ENCODE assay signal across 8 mouse cellular contexts in the genomic region with DNA sequence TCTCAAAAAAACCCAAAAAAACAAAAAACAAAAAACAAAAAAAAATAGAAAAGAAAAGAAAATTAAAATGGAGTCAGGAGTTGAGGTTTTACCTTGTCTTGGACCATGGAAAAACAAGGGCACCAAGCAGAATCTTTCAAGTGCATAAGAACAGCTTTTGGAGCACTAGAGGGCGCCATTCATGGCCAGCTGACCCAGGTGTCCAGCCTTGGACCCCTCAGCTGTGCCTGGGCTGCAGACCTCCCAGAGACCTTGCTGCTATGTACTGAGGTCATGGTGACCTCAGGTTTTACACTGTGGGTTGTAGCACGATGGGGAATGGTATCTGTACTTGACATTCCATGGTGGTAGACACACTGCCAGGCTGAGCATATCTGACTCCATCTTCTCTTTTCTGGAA. TPM values are rescaled to one million over a fixed set of nuclear protein-coding genes. Genes with fewer than 3 reads are reported as not detected.
DNase-seq lines count a peak whose midpoint lies in the region; ATAC-seq and TF ChIP-seq lines count a peak whose summit lies in the region.

No protein-coding gene starts in this region.

- peak; percentile 55 for ATAC-seq in heart, postnatal 0 days (ENCODE audit: insufficient read depth, low read depth)

- H3K27ac ChIP-seq in heart, postnatal 0 days (ENCODE audit: low read depth) = no peak overlapping the region
- H3K27ac ChIP-seq in embryonic facial prominence, embryonic 10.5 days (replicated peaks) = no peak overlapping the region

- H3K36me3 ChIP-seq in heart, postnatal 0 days (replicated peaks; ENCODE audit: control insufficient read depth, insufficient read depth, low read length) = peaks cover 68% of the 10 kb centered on the region
- H3K36me3 ChIP-seq in embryonic facial prominence, embryonic 10.5 days (replicated peaks) = peaks cover 99% of the 10 kb centered on the region

- no peak overlapping the region for H3K9ac ChIP-seq in heart, postnatal 0 days (replicated peaks; ENCODE audit: low read depth, low read length)

- no peak overlapping the region for H3K4me3 ChIP-seq in heart, postnatal 0 days (ENCODE audit: low read depth, low read length)
- H3K4me3 ChIP-seq in embryonic facial prominence, embryonic 10.5 days = no peak overlapping the region

- WGBS in heart, postnatal 0 days = 20% methylated on average over 2 of the region's 2 CpGs
- WGBS in embryonic facial prominence, embryonic 10.5 days = 54% methylated on average over 2 of the region's 2 CpGs

- no peaks in the 10 kb centered on the region for H3K9me3 ChIP-seq in heart, postnatal 0 days (replicated peaks; ENCODE audit: control insufficient read depth, low read length)
- no peaks in the 10 kb centered on the region for H3K9me3 ChIP-seq in embryonic facial prominence, embryonic 10.5 days

- H3K4me1 ChIP-seq in heart, postnatal 0 days (ENCODE audit: control insufficient read depth, insufficient read depth) = no peaks in the 10 kb centered on the region
- no peaks in the 10 kb centered on the region for H3K4me1 ChIP-seq in embryonic facial prominence, embryonic 10.5 days

- TF ChIP-seq EP300 in heart, postnatal 0 days (IDR thresholded peaks at IDR 0.05; ENCODE audit: low read depth) = no peak

- intact Hi-C loops in heart, postnatal 25 days (cut with DNase I) = loop anchor here (5.0 kb wide), 1 partner anchor 115 kb away; no protein-coding TSS in a partner anchor

- TF ChIP-seq CTCF in heart, postnatal 0 days (IDR thresholded peaks at IDR 0.05; ENCODE audit: low read depth) = peak; percentile 45

- H3K4me2 ChIP-seq in heart, postnatal 0 days (ENCODE audit: low read depth, low read length) = no peak overlapping the region

- peak; percentile 21 for DNase-seq in heart, postnatal 0 days (ENCODE audit: low spot score)
- no peak for DNase-seq in heart, postnatal 25 days (ENCODE audit: low spot score)
- DNase-seq in urinary bladder, postnatal 14 days (ENCODE audit: low spot score) = peak; percentile 31
- no peak for DNase-seq in urinary bladder, postnatal 36 days (ENCODE audit: low spot score in 2 of 2)
- DNase-seq in embryonic facial prominence, embryonic 10.5 days (ENCODE audit: low spot score) = peak; percentile 48
- DNase-seq in lung, postnatal 36 days = peak; percentile 65
- DNase-seq in right cerebral cortex, postnatal 36 days (ENCODE audit: low spot score in 2 of 2) = no peak
- DNase-seq in spleen, postnatal 36 days (ENCODE audit: low spot score in 2 of 2) = no peak

- no peaks in the 10 kb centered on the region for H3K27me3 ChIP-seq in heart, postnatal 0 days (ENCODE audit: control insufficient read depth, insufficient read depth, low read length)
- no peaks in the 10 kb centered on the region for H3K27me3 ChIP-seq in embryonic facial prominence, embryonic 10.5 days (replicated peaks; ENCODE audit: low read depth, poor library complexity, severe bottlenecking)

RNA-seq across cellular contexts. Expression of a gene that starts 31.4 kb away (rescaled TPM):
- 36.8 and 42.9 TPM in 2 replicates for total RNA-seq in heart, postnatal 0 days (2014; rRNA removed; ENCODE audit: low replicate concordance)
- polyA plus RNA-seq in heart, postnatal 0 days (2015; fragmentation: Nextera tagmentation; extraction: Ambion mirVana) = 8.0 and 10.9 TPM in 2 replicates
- total RNA-seq in heart, postnatal 25 days (2021) = 1 to 10 TPM; 2.7 to 3.1 TPM
- polyA plus RNA-seq in embryonic facial prominence, embryonic 10.5 days (2016; fragmentation: Nextera tagmentation; extraction: Ambion mirVana) = 51.6 and 55.9 TPM in 2 replicates

Comparison
In these comparisons a context has a peak if more than half of its experiments do, and no peak if none do; other contexts are left out.
1. DNase-seq: peak in heart, postnatal 0 days (single experiment), urinary bladder, postnatal 14 days (single experiment), embryonic facial prominence, embryonic 10.5 days (single experiment) and lung, postnatal 36 days (single experiment); none in heart, postnatal 25 days (single experiment), urinary bladder, postnatal 36 days (0 of 2), right cerebral cortex, postnatal 36 days (0 of 2) and spleen, postnatal 36 days (0 of 2).